Mouse (Mus musculus): ENCODE data around the gene Ccdc170. TPM values are rescaled to one million over a fixed set of nuclear protein-coding genes. Genes with fewer than 3 reads are reported as not detected.

The Ccdc170 gene
- polyA plus RNA-seq, 1 experiment = 0.31 TPM

DNA sequence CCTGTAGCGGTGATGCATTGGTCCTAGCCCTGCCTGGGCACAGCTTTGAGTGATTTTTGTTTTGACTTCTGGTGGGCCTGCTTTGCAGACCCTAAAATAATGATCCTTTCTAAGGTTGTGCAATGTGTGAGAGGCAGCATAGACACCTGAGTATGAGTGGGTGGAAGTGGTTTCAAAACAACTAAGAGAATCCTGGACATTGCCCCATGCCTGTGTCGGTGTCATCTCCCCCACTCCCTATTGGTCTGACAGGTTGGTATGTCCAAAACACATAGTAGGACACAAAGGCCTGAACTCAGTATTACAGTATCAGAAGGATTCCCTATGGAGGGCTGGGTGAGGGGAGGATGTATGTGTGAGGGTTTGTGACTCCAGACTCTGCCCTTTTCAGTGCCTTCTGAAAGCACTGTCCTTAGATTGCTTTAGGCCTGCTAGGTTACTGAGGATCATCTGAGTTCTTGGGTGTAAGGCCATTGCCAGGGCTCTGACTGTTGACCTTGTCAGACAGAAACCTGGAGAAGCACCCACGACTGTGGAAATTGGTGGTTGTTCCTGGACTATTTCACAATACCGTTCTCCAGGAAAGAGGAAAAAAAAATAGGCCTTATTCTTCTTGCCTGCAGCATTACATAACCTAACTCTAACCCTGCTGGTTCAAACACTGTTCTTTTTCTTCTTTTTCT, 122.4 kb downstream of the Ccdc170 start:
- H3K4me1 ChIP-seq (ENCODE audit: control insufficient read depth, insufficient read depth, low read length) = no peaks in the 10 kb centered on the region
- no peak for TF ChIP-seq CTCF (IDR thresholded peaks at IDR 0.05; ENCODE audit: extremely low read depth, insufficient read depth, low read length)
- no peak for TF ChIP-seq POLR2A (IDR thresholded peaks at IDR 0.05; ENCODE audit: extremely low read depth, insufficient read depth, low read length)
- H3K27ac ChIP-seq (ENCODE audit: insufficient read depth, low read length) = no peak overlapping the region
- H3K4me3 ChIP-seq (ENCODE audit: insufficient read depth, low read length) = no peak overlapping the region

DNA sequence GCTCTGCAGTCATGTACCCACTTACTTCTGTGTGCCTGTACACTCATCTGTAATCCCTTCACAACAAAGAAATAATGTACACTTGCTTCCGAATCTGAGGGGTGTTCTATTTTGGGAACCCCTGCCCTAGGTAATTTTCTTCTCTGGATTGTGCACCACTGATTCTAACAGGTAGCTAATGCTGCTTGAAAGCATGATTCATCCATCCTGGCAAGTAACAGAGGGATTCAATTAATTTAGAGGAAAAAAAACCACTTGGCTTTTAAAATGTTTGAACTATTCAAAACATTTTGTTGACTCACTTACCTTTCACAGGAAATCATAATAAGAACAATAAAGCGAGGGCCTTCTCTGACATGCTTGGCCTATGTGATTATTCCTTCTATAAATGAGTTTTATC, 127.9 kb downstream of the Ccdc170 start:
- H3K4me3 ChIP-seq (ENCODE audit: insufficient read depth, low read length) = no peak overlapping the region
- no peaks in the 10 kb centered on the region for H3K4me1 ChIP-seq (ENCODE audit: control insufficient read depth, insufficient read depth, low read length)
- H3K27ac ChIP-seq (ENCODE audit: insufficient read depth, low read length) = no peak overlapping the region
- TF ChIP-seq CTCF (IDR thresholded peaks at IDR 0.05; ENCODE audit: extremely low read depth, insufficient read depth, low read length) (no peak), POLR2A (IDR thresholded peaks at IDR 0.05; ENCODE audit: extremely low read depth, insufficient read depth, low read length) (no peak)

DNA sequence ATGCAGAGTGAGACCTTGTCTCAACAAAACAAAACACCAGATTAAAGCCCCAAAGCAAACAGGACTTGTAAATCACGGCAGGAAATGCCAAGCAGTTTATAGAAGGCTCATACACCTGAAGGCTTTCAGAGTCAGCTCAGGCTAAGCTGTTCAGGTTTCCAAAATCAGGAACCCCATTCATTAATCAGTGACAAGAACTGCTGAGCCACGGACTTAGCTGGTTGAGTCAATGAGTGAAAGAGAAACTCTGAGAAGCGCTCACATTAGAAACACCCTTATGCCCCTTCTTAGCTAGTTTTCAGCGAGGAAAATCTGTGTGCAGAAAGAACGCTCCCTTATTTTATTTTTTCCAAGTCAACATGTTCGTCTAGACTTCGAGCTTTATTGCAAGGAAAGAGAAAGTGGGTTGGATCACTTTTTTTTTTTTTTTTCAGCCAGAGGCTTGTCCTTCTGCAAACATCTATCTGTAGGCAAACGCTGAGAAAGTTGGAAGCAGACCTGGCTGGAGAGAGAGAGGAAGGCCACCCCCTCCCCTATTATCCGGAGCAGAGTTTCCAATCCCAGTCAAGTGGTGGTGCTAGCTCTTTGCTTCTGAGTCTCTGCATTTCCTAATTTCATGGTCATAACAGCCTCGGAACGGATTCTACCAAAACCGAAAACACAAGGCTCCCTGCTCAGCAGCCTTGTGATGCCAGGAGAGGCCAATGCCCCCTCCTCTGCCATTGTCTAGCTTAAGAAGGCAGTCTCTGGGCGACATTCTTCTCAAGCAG, 129.3 kb downstream of the Ccdc170 start, which contains the start of gene Esr1:
Esr1 (plus strand) TSS at position 208 of the 770 bp plus-strand sequence.
- H3K4me3 ChIP-seq (ENCODE audit: insufficient read depth, low read length) = peak within 1 kb of the TSS; percentile 60

More for the DNA sequence above, 129.3 kb downstream of the Ccdc170 start, which contains the start of gene Esr1:
- Histone ChIP-seq H3K4me1 (ENCODE audit: control insufficient read depth, insufficient read depth, low read length) (no peaks in the 10 kb centered on the region), H3K27ac (ENCODE audit: insufficient read depth, low read length) (no peak within 1 kb of the TSS)
- peak; percentile 22; the same call in 1 of the 2 replicates for TF ChIP-seq CTCF (IDR thresholded peaks at IDR 0.05; ENCODE audit: extremely low read depth, insufficient read depth, low read length)
- no peak for TF ChIP-seq POLR2A (IDR thresholded peaks at IDR 0.05; ENCODE audit: extremely low read depth, insufficient read depth, low read length)

Other genes starting within 250 kb of the Ccdc170 start
- 11.2 and 11.8 TPM in 2 replicates for gene Akap12, start 216.1 kb upstream of the Ccdc170 start, polyA plus RNA-seq (2012; rRNA removed)
- gene Zbtb2, start 94.4 kb upstream of the Ccdc170 start, polyA plus RNA-seq (2012; rRNA removed) = 7.8 and 7.9 TPM in 2 replicates
- 109 and 118 TPM in 2 replicates for gene Rmnd1, start 50.1 kb upstream of the Ccdc170 start, polyA plus RNA-seq (2012; rRNA removed)
- 21.1 and 22.6 TPM in 2 replicates for gene Armt1, start 50.0 kb upstream of the Ccdc170 start, polyA plus RNA-seq (2012; rRNA removed)
- gene Esr1, start 129.1 kb downstream of the Ccdc170 start, polyA plus RNA-seq (2012; rRNA removed) = 0.65 and 0.70 TPM in 2 replicates